Mouse (Mus musculus): ENCODE results near the gene Parl. TPM values are rescaled to one million over a fixed set of nuclear protein-coding genes. Genes with fewer than 3 reads are reported as not detected.

Parl gene
- polyA plus RNA-seq, 1 experiment from 2014 or later: 131 TPM

GRCm38 (mm10) chr16:20279395-20279794 lies 22.8 kb downstream of the Parl start:
- Histone ChIP-seq H3K4me1 (no peaks in the 10 kb centered on the region), H3K27me3 (ENCODE audit: low read depth, poor library complexity, severe bottlenecking) (no peaks in the 10 kb centered on the region), H3K27ac (no peak overlapping the region), H3K4me3 (no peak overlapping the region), H3K9me3 (replicated peaks) (no peaks in the 10 kb centered on the region), H3K36me3 (peaks cover 70% of the 10 kb centered on the region)
- 93% methylated on average over 5 of the region's 5 CpGs for WGBS
- DNase-seq (ENCODE audit: low spot score): no peak

GRCm38 (mm10) chr16:20272994-20273393 lies 29.2 kb downstream of the Parl start:
- Histone ChIP-seq H3K27me3 (ENCODE audit: low read depth, poor library complexity, severe bottlenecking) (no peaks in the 10 kb centered on the region), H3K36me3 (peaks cover 6% of the 10 kb centered on the region), H3K4me3 (no peak overlapping the region), H3K9me3 (replicated peaks) (no peaks in the 10 kb centered on the region), H3K4me1 (no peaks in the 10 kb centered on the region), H3K27ac (no peak overlapping the region)
- DNase-seq (ENCODE audit: low spot score): no peak
- WGBS: 70% methylated on average over 3 of the region's 3 CpGs

- Histone ChIP-seq H3K27ac (no peak overlapping the region), H3K36me3 (no peaks in the 10 kb centered on the region), H3K4me3 (no peak overlapping the region), H3K27me3 (ENCODE audit: low read depth, poor library complexity, severe bottlenecking) (no peaks in the 10 kb centered on the region), H3K4me1 (no peaks in the 10 kb centered on the region), H3K9me3 (replicated peaks) (no peaks in the 10 kb centered on the region)
- 84% methylated on average over 4 of the region's 4 CpGs for WGBS
- DNase-seq (ENCODE audit: low spot score): no peak
These were observed 30.8 kb downstream of the Parl start for GRCm38 (mm10) chr16:20271339-20271738.

GRCm38 (mm10) chr16:20265089-20265488 lies 37.1 kb downstream of the Parl start:
- Histone ChIP-seq H3K27me3 (ENCODE audit: low read depth, poor library complexity, severe bottlenecking) (no peaks in the 10 kb centered on the region), H3K4me1 (no peaks in the 10 kb centered on the region)

GRCm38 (mm10) chr16:20257926-20258325 lies 44.3 kb downstream of the Parl start:
- WGBS: 84% methylated on average over 5 of the region's 5 CpGs
- no peaks in the 10 kb centered on the region for H3K9me3 ChIP-seq (replicated peaks)
- no peaks in the 10 kb centered on the region for H3K27me3 ChIP-seq (ENCODE audit: low read depth, poor library complexity, severe bottlenecking)
- no peaks in the 10 kb centered on the region for H3K4me1 ChIP-seq
- H3K36me3 ChIP-seq: no peaks in the 10 kb centered on the region
- DNase-seq (ENCODE audit: low spot score): peak; percentile 9
- H3K4me3 ChIP-seq: no peak overlapping the region
- no peak overlapping the region for H3K27ac ChIP-seq

More at GRCm38 (mm10) chr16:20265089-20265488, 37.1 kb downstream of the Parl start:
- DNase-seq (ENCODE audit: low spot score): no peak
- Histone ChIP-seq H3K4me3 (no peak overlapping the region), H3K36me3 (no peaks in the 10 kb centered on the region), H3K9me3 (replicated peaks) (no peaks in the 10 kb centered on the region), H3K27ac (no peak overlapping the region)
- WGBS: 87% methylated on average over 7 of the region's 7 CpGs

- WGBS: 91% methylated on average over 9 of the region's 9 CpGs
These were observed 53.6 kb downstream of the Parl start for GRCm38 (mm10) chr16:20248442-20249174.

GRCm38 (mm10) chr16:20247103-20247502 lies 55.1 kb downstream of the Parl start:
- DNase-seq (ENCODE audit: low spot score): no peak
- Histone ChIP-seq H3K4me1 (no peaks in the 10 kb centered on the region), H3K9me3 (replicated peaks) (no peaks in the 10 kb centered on the region), H3K36me3 (no peaks in the 10 kb centered on the region), H3K27ac (no peak overlapping the region), H3K27me3 (ENCODE audit: low read depth, poor library complexity, severe bottlenecking) (peaks cover 3% of the 10 kb centered on the region; the same call in 1 of the 2 replicates), H3K4me3 (no peak overlapping the region)

More at GRCm38 (mm10) chr16:20248442-20249174, 53.6 kb downstream of the Parl start:
- no peaks in the 10 kb centered on the region for H3K4me1 ChIP-seq
- H3K27ac ChIP-seq: no peak overlapping the region
- H3K36me3 ChIP-seq: no peaks in the 10 kb centered on the region
- no peak overlapping the region for H3K4me3 ChIP-seq
- no peaks in the 10 kb centered on the region for H3K9me3 ChIP-seq (replicated peaks)
- DNase-seq (ENCODE audit: low spot score): peak; percentile 22
- no peaks in the 10 kb centered on the region for H3K27me3 ChIP-seq (ENCODE audit: low read depth, poor library complexity, severe bottlenecking)

- WGBS: 1% methylated on average over 90 of the region's 90 CpGs
- H3K27ac ChIP-seq: peak within 1 kb of the TSS; percentile 85
- peak within 1 kb of the TSS; percentile 73 for H3K4me3 ChIP-seq
These were observed 61.4 kb downstream of the Parl start, which contains the start of gene Map6d1 for GRCm38 (mm10) chr16:20240468-20241414. Gene Map6d1 (minus strand): TSS chr16:20241358.

GRCm38 (mm10) chr16:20238646-20239045 lies 63.5 kb downstream of the Parl start:
- peak; percentile 12 for DNase-seq (ENCODE audit: low spot score)
- no peak overlapping the region for H3K4me3 ChIP-seq
- WGBS: 90% methylated on average over 4 of the region's 4 CpGs
- H3K36me3 ChIP-seq: peaks cover 9% of the 10 kb centered on the region
- no peak overlapping the region for H3K27ac ChIP-seq
- peaks cover 8% of the 10 kb centered on the region; the same call in 1 of the 2 replicates for H3K4me1 ChIP-seq
- H3K27me3 ChIP-seq (ENCODE audit: low read depth, poor library complexity, severe bottlenecking): peaks cover 22% of the 10 kb centered on the region; the same call in 1 of the 2 replicates
- H3K9me3 ChIP-seq (replicated peaks): no peaks in the 10 kb centered on the region

More at GRCm38 (mm10) chr16:20240468-20241414, 61.4 kb downstream of the Parl start, which contains the start of gene Map6d1:
- Histone ChIP-seq H3K9me3 (replicated peaks) (no peaks in the 10 kb centered on the region), H3K4me1 (peaks cover 8% of the 10 kb centered on the region; the same call in 1 of the 2 replicates), H3K27me3 (ENCODE audit: low read depth, poor library complexity, severe bottlenecking) (peaks cover 22% of the 10 kb centered on the region; the same call in 1 of the 2 replicates), H3K36me3 (no peaks in the 10 kb centered on the region)
- DNase-seq (ENCODE audit: low spot score): peak; percentile 75

- WGBS: 82% methylated on average over 4 of the region's 4 CpGs
These were observed 64.8 kb downstream of the Parl start for GRCm38 (mm10) chr16:20237426-20237825.

GRCm38 (mm10) chr16:20234406-20234805 lies 67.8 kb downstream of the Parl start:
- WGBS: 64% methylated on average over 4 of the region's 4 CpGs
- DNase-seq (ENCODE audit: low spot score): no peak
- Histone ChIP-seq H3K4me3 (no peak overlapping the region), H3K27ac (no peak overlapping the region), H3K27me3 (ENCODE audit: low read depth, poor library complexity, severe bottlenecking) (peaks cover 4% of the 10 kb centered on the region; the same call in 1 of the 2 replicates), H3K4me1 (no peaks in the 10 kb centered on the region), H3K36me3 (peaks cover 47% of the 10 kb centered on the region), H3K9me3 (replicated peaks) (no peaks in the 10 kb centered on the region)

More at GRCm38 (mm10) chr16:20237426-20237825, 64.8 kb downstream of the Parl start:
- peaks cover 22% of the 10 kb centered on the region; the same call in 1 of the 2 replicates for H3K27me3 ChIP-seq (ENCODE audit: low read depth, poor library complexity, severe bottlenecking)
- peaks cover 18% of the 10 kb centered on the region for H3K36me3 ChIP-seq
- no peak overlapping the region for H3K27ac ChIP-seq
- H3K9me3 ChIP-seq (replicated peaks): no peaks in the 10 kb centered on the region
- DNase-seq (ENCODE audit: low spot score): peak; percentile 25
- no peak overlapping the region for H3K4me3 ChIP-seq
- H3K4me1 ChIP-seq: peaks cover 8% of the 10 kb centered on the region; the same call in 1 of the 2 replicates

Data from limb, embryonic 10.5 days (tissue).